Mouse (Mus musculus): ENCODE measurements at regions not wholly inside any gene's neighbourhood (a gene's known extent, or its start where the extent isn't known, plus 50 kb on each side); places are given as distances from the start of the nearest gene placed in this dataset.

DNA sequence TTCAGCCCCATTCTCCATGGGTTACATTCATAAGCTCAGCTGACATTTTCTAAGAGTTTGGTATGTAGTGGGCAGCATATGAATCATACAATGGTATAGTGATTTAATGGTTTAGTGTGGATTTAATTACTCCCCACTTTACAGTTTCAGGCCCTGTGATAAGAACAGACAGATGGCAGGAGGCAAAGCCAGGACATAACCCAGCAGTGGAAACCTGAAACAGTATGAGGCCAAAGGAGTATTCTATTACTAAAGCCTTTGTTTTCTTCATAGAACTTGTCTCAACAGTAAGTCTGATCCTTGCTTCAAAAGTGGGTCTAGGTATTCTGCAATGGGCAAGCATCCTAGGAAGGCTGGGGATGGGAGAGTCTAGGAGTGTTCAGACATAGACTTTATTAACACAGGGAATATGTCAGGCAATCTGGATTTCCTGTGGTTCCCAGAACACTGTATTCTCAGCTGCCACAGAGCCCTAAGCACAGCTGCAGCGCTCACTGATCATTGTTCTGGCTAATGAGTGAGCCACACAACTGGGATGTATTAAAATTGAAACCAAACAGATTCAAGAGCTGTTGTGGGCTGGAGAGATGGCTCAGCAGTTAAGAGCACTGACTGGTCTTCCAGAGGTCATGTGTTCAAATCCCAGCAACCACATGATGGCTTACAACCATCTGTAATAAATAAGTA, 604.6 kb downstream of the Diaph3 start:
- no peak for TF ChIP-seq ZMIZ1 (IDR thresholded peaks at IDR 0.05; ENCODE audit: low read depth, low read length)
- no peak for TF ChIP-seq MEF2A (IDR thresholded peaks at IDR 0.05; ENCODE audit: extremely low read depth, insufficient replicate concordance, low read depth, low read length, poor library complexity, severe bottlenecking)
- no peak for TF ChIP-seq USF2 (IDR thresholded peaks at IDR 0.05; ENCODE audit: borderline replicate concordance in 1 of 2, insufficient read depth in 1 of 2, low read depth in 1 of 2, low read length in 2 of 2)
- TF ChIP-seq RCOR1 (IDR thresholded peaks at IDR 0.05; ENCODE audit: low read depth, low read length): no peak
- no peak for TF ChIP-seq RAD21 (IDR thresholded peaks at IDR 0.05; ENCODE audit: low read depth, low read length)
- no peak for TF ChIP-seq ZC3H11A (IDR thresholded peaks at IDR 0.05; ENCODE audit: low read depth, low read length)
- no peak for TF ChIP-seq TCF12 (IDR thresholded peaks at IDR 0.05; ENCODE audit: low read depth, low read length)
- TF ChIP-seq ELF1 (IDR thresholded peaks at IDR 0.05; ENCODE audit: low read depth, low read length): no peak
- no peak for TF ChIP-seq NELFE (IDR thresholded peaks at IDR 0.05; ENCODE audit: low read depth, low read length)
- no peak for TF ChIP-seq POLR2AphosphoS2 (IDR thresholded peaks at IDR 0.05; ENCODE audit: low read length)
- H3K9me3 ChIP-seq (replicated peaks; ENCODE audit: insufficient read depth, low read length): no peaks in the 10 kb centered on the region

DNA sequence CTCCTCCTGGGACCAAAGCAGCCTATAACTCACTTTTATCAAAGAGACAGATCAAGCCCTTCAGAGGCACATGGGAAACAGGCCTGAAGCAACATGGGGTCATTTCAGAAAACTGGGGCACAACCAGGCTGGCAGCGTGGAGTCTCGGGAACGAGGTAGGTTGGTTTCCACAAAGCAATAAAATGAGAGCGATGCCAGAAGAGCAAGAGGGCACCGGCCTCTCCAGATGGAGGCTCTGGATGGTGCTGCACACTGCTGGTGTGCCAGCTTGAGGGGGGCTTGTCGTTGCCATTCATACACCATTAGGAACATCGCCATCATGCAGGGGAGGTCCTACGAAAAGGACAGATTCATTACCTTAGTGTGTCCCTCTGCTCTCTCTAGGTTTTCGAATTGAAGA, 630.6 kb downstream of the Diaph3 start:
- Histone ChIP-seq H3K9ac (ENCODE audit: control insufficient read depth, low read depth, low read length, poor library complexity, severe bottlenecking) (no peak overlapping the region), H3K4me1 (ENCODE audit: control insufficient read depth in 1 of 2, insufficient read depth in 2 of 2, low read length in 2 of 2) (no peaks in the 10 kb centered on the region), H3K79me2 (ENCODE audit: control insufficient read depth, insufficient read depth, low read length, poor library complexity) (no peaks in the 10 kb centered on the region), H3K9me3 (replicated peaks; ENCODE audit: insufficient read depth, low read length) (no peaks in the 10 kb centered on the region), H3K4me3 (ENCODE audit: control insufficient read depth in 1 of 2, insufficient read depth in 1 of 2, low read depth in 2 of 2, low read length in 2 of 2) (no peak overlapping the region), H3K27ac (ENCODE audit: control insufficient read depth, low read depth, low read length) (no peak overlapping the region), H3K27me3 (ENCODE audit: control insufficient read depth in 1 of 2, insufficient read depth in 2 of 2, low read length in 2 of 2) (no peaks in the 10 kb centered on the region), H3K36me3 (ENCODE audit: control insufficient read depth in 1 of 2, insufficient read depth in 2 of 2, low read length in 2 of 2) (no peaks in the 10 kb centered on the region)
- no peak for DNase-seq (ENCODE audit: low read depth, low spot score)
- TF ChIP-seq E2F4 (IDR thresholded peaks at IDR 0.05; ENCODE audit: borderline replicate concordance, low read depth, low read length) (no peak), ZMIZ1 (IDR thresholded peaks at IDR 0.05; ENCODE audit: low read depth, low read length) (no peak)

More for the DNA sequence above, 604.6 kb downstream of the Diaph3 start:
- no peak for DNase-seq (ENCODE audit: low read depth, low spot score)
- no peak overlapping the region for H3K4me3 ChIP-seq (ENCODE audit: control insufficient read depth in 1 of 2, insufficient read depth in 1 of 2, low read depth in 2 of 2, low read length in 2 of 2)
- H3K9ac ChIP-seq (ENCODE audit: control insufficient read depth, low read depth, low read length, poor library complexity, severe bottlenecking): no peak overlapping the region
- H3K36me3 ChIP-seq (ENCODE audit: control insufficient read depth in 1 of 2, insufficient read depth in 2 of 2, low read length in 2 of 2): no peaks in the 10 kb centered on the region
- H3K27me3 ChIP-seq (ENCODE audit: control insufficient read depth in 1 of 2, insufficient read depth in 2 of 2, low read length in 2 of 2): no peaks in the 10 kb centered on the region
- H3K4me1 ChIP-seq (ENCODE audit: control insufficient read depth in 1 of 2, insufficient read depth in 2 of 2, low read length in 2 of 2): no peaks in the 10 kb centered on the region
- no peaks in the 10 kb centered on the region for H3K79me2 ChIP-seq (ENCODE audit: control insufficient read depth, insufficient read depth, low read length, poor library complexity)
- H3K27ac ChIP-seq (ENCODE audit: control insufficient read depth, low read depth, low read length): no peak overlapping the region

DNA sequence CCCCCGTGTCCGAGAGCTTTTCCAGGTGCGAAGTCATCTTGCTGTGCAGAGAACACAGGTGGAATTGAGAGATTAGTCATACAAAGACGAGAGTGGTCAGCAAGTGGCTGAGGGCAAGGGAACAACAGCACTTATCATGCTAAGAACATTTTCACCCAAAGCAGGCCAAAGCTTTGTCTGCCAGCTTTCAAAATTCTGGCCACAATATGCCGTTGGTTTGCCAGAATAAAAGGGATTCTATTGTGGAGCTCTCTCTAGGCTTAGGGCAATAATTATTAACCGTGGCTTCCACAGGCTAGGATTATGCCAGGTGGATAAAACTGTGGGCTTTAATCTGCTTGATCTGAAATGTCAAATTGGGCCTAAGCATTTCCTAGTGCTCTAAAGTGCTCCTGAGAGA, 631.3 kb downstream of the Diaph3 start:
- TF ChIP-seq NELFE (IDR thresholded peaks at IDR 0.05; ENCODE audit: low read depth, low read length) (no peak), ETS1 (IDR thresholded peaks at IDR 0.05; ENCODE audit: low read depth, low read length) (no peak), RCOR1 (IDR thresholded peaks at IDR 0.05; ENCODE audit: low read depth, low read length) (no peak), MYB (IDR thresholded peaks at IDR 0.05; ENCODE audit: low read depth, low read length) (no peak), MYC (IDR thresholded peaks at IDR 0.05; ENCODE audit: low read depth, low read length) (no peak), USF2 (IDR thresholded peaks at IDR 0.05; ENCODE audit: borderline replicate concordance in 1 of 2, insufficient read depth in 1 of 2, low read depth in 1 of 2, low read length in 2 of 2) (no peak), POLR2AphosphoS5 (IDR thresholded peaks at IDR 0.05; ENCODE audit: borderline replicate concordance, low read depth, low read length) (no peak), BHLHE40 (IDR thresholded peaks at IDR 0.05; ENCODE audit: borderline replicate concordance, low read depth, low read length) (no peak), KAT2A (conservative IDR thresholded peaks at IDR 0.05; ENCODE audit: low read depth, low read length) (no peak), MXI1 (IDR thresholded peaks at IDR 0.05; ENCODE audit: low read depth, low read length) (no peak), USF1 (IDR thresholded peaks at IDR 0.05; ENCODE audit: low read depth, low read length) (no peak), ELF1 (IDR thresholded peaks at IDR 0.05; ENCODE audit: low read depth, low read length) (no peak), NRF1 (IDR thresholded peaks at IDR 0.05; ENCODE audit: insufficient read depth, low read depth, low read length, poor library complexity, severe bottlenecking) (no peak), MAX (IDR thresholded peaks at IDR 0.05; ENCODE audit: low read length) (no peak), HCFC1 (IDR thresholded peaks at IDR 0.05; ENCODE audit: low read depth, low read length) (no peak), SMC3 (IDR thresholded peaks at IDR 0.05; ENCODE audit: low read depth, low read length) (no peak), ZKSCAN1 (IDR thresholded peaks at IDR 0.05; ENCODE audit: low read depth, low read length) (no peak)
- no peak for DNase-seq (ENCODE audit: low read depth, low spot score)
- Histone ChIP-seq H3K27ac (ENCODE audit: control insufficient read depth, low read depth, low read length) (no peak overlapping the region), H3K9me3 (replicated peaks; ENCODE audit: insufficient read depth, low read length) (no peaks in the 10 kb centered on the region), H3K79me2 (ENCODE audit: control insufficient read depth, insufficient read depth, low read length, poor library complexity) (no peaks in the 10 kb centered on the region), H3K4me3 (ENCODE audit: control insufficient read depth in 1 of 2, insufficient read depth in 1 of 2, low read depth in 2 of 2, low read length in 2 of 2) (no peak overlapping the region), H3K27me3 (ENCODE audit: control insufficient read depth in 1 of 2, insufficient read depth in 2 of 2, low read length in 2 of 2) (no peaks in the 10 kb centered on the region), H3K36me3 (ENCODE audit: control insufficient read depth in 1 of 2, insufficient read depth in 2 of 2, low read length in 2 of 2) (no peaks in the 10 kb centered on the region), H3K4me1 (ENCODE audit: control insufficient read depth in 1 of 2, insufficient read depth in 2 of 2, low read length in 2 of 2) (no peaks in the 10 kb centered on the region), H3K9ac (ENCODE audit: control insufficient read depth, low read depth, low read length, poor library complexity, severe bottlenecking) (no peak overlapping the region)

Measured in MEL (cell line).